In the genomic region with DNA sequence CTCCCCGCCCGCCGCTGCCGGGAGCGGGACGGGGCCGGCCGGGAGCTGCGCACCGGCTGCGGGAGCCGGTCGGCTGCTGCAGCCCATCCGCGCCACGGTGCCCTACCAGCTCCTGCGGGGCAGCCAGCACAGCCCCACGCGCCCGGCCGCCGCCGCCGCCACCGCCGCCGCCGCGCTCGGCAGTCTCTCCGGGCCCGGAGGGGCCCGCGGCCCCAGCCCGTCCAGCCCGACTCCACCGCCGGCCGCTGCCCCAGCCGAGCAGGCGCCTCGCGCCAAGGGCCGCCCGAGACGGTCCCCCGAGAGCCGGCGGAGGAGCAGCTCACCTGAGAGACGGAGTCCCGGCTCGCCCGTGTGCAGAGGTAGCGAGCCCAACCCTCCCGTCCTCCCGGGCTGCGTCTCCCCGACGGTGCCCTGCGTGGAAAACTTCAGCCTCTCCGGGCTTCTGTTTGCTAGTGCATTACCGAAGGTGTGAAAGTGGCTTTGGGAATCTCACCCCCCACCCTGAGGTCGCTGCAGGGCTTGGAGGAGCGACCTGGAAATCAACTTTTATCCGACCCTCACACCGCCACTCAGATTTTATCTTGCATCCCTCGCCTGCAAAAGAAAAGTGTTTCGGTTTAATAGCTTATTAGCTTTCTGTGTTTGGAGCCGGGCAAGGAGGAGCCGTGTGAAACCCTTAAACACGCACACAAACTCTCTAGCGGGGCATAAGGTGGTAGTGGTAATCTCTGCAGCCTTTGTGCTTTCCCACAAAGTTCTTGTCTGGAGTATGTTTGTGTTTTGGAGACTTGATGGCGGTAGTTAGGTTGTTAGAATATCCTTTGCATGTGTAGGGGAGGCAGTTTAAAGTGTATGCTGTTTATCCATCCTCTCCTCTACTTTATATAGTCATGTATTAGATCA, we compare ENCODE assay signal across 8 mouse cellular contexts. TPM values are rescaled to one million over a fixed set of nuclear protein-coding genes. Genes with fewer than 3 reads are reported as not detected.
DNase-seq lines count a peak whose midpoint lies in the region; ATAC-seq and TF ChIP-seq lines count a peak whose summit lies in the region.

No protein-coding gene starts in this region.

- H3K4me2 ChIP-seq in hindbrain, embryonic 16.5 days (ENCODE audit: low read length) = peak overlapping the region; percentile 79

- ATAC-seq in hindbrain, embryonic 16.5 days = no peak; the same call in 1 of the 2 replicates

- H3K4me1 ChIP-seq in hindbrain, embryonic 16.5 days (ENCODE audit: control insufficient read depth, insufficient read depth, low read depth, low read length) = peaks cover 17% of the 10 kb centered on the region

- peak overlapping the region; percentile 95 for H3K9ac ChIP-seq in hindbrain, embryonic 16.5 days (ENCODE audit: low read depth, low read length)

- H3K36me3 ChIP-seq in hindbrain, embryonic 16.5 days (ENCODE audit: control insufficient read depth, insufficient read depth, low read length) = no peaks in the 10 kb centered on the region

- no peak for TF ChIP-seq CTCF in gastrocnemius, adult 2 months (IDR thresholded peaks at IDR 0.05)

- no peaks in the 10 kb centered on the region for H3K9me3 ChIP-seq in hindbrain, embryonic 16.5 days (ENCODE audit: control insufficient read depth, low read length)

- under 1% methylated on average over 32 of the region's 73 CpGs for WGBS in hindbrain, embryonic 16.5 days

- DNase-seq in urinary bladder, adult 18-20 months (ENCODE audit: low spot score in 2 of 2) = peak; percentile 11 to 54
- DNase-seq in urinary bladder, postnatal 10 days (ENCODE audit: low spot score) = no peak
- peak; percentile 73 for DNase-seq in cerebellum, adult 9-11 months
- DNase-seq in gastrocnemius, adult 2 months = peak; percentile 66
- peak; percentile 56 for DNase-seq in liver
- peak; percentile 71 for DNase-seq in neural tube, embryonic 10.5 days (ENCODE audit: extremely low spot score, low spot score)
- peak; percentile 66 for DNase-seq in thymus, postnatal 0 days (ENCODE audit: low spot score)

- H3K27ac ChIP-seq in gastrocnemius, adult 2 months = peak overlapping the region; percentile 97
- H3K27ac ChIP-seq in hindbrain, embryonic 16.5 days (ENCODE audit: low read depth, low read length) = peak overlapping the region; percentile 100

- H3K4me3 ChIP-seq in gastrocnemius, adult 2 months = peak overlapping the region; percentile 95
- H3K4me3 ChIP-seq in hindbrain, embryonic 16.5 days (ENCODE audit: low read length) = peak overlapping the region; percentile 97

- intact Hi-C loops in gastrocnemius, adult 2 months (cut with DNase I) = loop anchor here (5.0 to 10.0 kb wide), 2 partner anchors 95 to 233 kb away; no protein-coding TSS in a partner anchor

- no peaks in the 10 kb centered on the region for H3K27me3 ChIP-seq in hindbrain, embryonic 16.5 days (replicated peaks; ENCODE audit: control insufficient read depth, insufficient read depth, low read length)

RNA-seq across cellular contexts. Expression of gene Glcci1, which starts 0.8 kb away (rescaled TPM):
- 1 to 10 TPM; 4.2 to 4.3 TPM for total RNA-seq in gastrocnemius, adult 2 months (2021)
- polyA plus RNA-seq in hindbrain, embryonic 16.5 days (2015; fragmentation: Nextera tagmentation; extraction: Ambion mirVana) = 3.7 and 3.9 TPM in 2 replicates
- 86.5 and 106 TPM in 2 replicates for polyA plus RNA-seq in thymus, postnatal 0 days (2015; fragmentation: Nextera tagmentation; extraction: Ambion mirVana)

Comparison
In these comparisons a context has a peak if more than half of its experiments do, and no peak if none do; other contexts are left out.
1. RNA of gene Glcci1, which starts 0.8 kb away (polyA plus RNA-seq): 86.5 to 106 TPM in thymus, postnatal 0 days; 3.7 to 3.9 TPM in hindbrain, embryonic 16.5 days; every median in the first group is over 10 times any median in the second.